In the genomic region with DNA sequence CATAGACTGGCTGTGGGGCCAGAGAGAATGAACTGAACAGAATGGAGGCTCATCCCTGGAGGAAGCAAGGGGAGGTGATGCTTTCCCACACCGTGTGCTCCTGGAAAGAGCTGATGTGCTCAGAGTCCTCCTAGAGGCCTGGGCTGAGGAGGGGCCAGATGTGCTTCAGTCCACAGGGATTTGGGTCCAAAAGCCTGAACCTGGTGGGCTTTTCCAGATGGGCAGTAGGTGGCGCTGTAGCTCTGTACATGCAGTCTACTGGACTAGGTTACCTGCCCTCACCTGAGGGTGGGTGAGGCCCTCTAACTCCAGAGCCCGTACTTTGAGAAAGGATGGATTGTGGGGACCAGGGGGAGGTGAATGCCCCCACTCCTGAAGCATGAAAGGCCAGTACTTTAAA, we compare ENCODE assay signal across 8 mouse cellular contexts. TPM values are rescaled to one million over a fixed set of nuclear protein-coding genes. Genes with fewer than 3 reads are reported as not detected.
DNase-seq lines count a peak whose midpoint lies in the region; ATAC-seq and TF ChIP-seq lines count a peak whose summit lies in the region.

No protein-coding gene starts in this region.

- no peak overlapping the region for H3K9ac ChIP-seq in intestine, postnatal 0 days (ENCODE audit: low read depth, low read length)
- no peak overlapping the region for H3K9ac ChIP-seq in liver, embryonic 14.5 days (replicated peaks)

- H3K27ac ChIP-seq in gastrocnemius, adult 2 months, result no peak overlapping the region
- no peak overlapping the region for H3K27ac ChIP-seq in intestine, postnatal 0 days (ENCODE audit: low read depth, low read length)
- no peak overlapping the region for H3K27ac ChIP-seq in liver, embryonic 14.5 days

- H3K4me3 ChIP-seq in gastrocnemius, adult 2 months, result no peak overlapping the region
- no peak overlapping the region for H3K4me3 ChIP-seq in intestine, postnatal 0 days (ENCODE audit: low read depth, low read length)
- no peak overlapping the region for H3K4me3 ChIP-seq in liver, embryonic 14.5 days (ENCODE audit: insufficient read depth in 1 of 2, low read depth in 2 of 2, low read length in 2 of 2)

- H3K9me3 ChIP-seq in intestine, postnatal 0 days (ENCODE audit: control insufficient read depth), result no peaks in the 10 kb centered on the region
- no peaks in the 10 kb centered on the region for H3K9me3 ChIP-seq in liver, embryonic 14.5 days (ENCODE audit: control insufficient read depth, low read length)

- DNase-seq in ovary, postnatal 10 days (ENCODE audit: low spot score), result peak; percentile 32
- no peak for DNase-seq in ovary, adult 18-20 months (ENCODE audit: low spot score)
- DNase-seq in gastrocnemius, adult 2 months, result peak; percentile 72
- peak; percentile 4 to 11 (median 9) for DNase-seq in liver, embryonic 14.5 days (ENCODE audit: low read depth in 3 of 3, low spot score in 3 of 3)
- peak; percentile 68 for DNase-seq in retina, postnatal 1 day
- DNase-seq in urinary bladder, postnatal 14 days (ENCODE audit: low spot score), result peak; percentile 70

- no peaks in the 10 kb centered on the region for H3K36me3 ChIP-seq in intestine, postnatal 0 days (ENCODE audit: control insufficient read depth, insufficient read depth)
- H3K36me3 ChIP-seq in liver, embryonic 14.5 days (replicated peaks; ENCODE audit: control insufficient read depth, insufficient read depth, low read depth), result no peaks in the 10 kb centered on the region

- no peak for TF ChIP-seq EP300 in liver, embryonic 14.5 days (IDR thresholded peaks at IDR 0.05; ENCODE audit: low read depth)

- no peaks in the 10 kb centered on the region for H3K27me3 ChIP-seq in intestine, postnatal 0 days (replicated peaks; ENCODE audit: control insufficient read depth, insufficient read depth, low read length)
- H3K27me3 ChIP-seq in liver, embryonic 14.5 days (ENCODE audit: control insufficient read depth, insufficient read depth, low read length), result no peaks in the 10 kb centered on the region; the same call in 1 of the 2 replicates

- WGBS in intestine, postnatal 0 days, result 0% methylated on average over 3 of the region's 3 CpGs
- 6% methylated on average over 3 of the region's 3 CpGs for WGBS in liver, embryonic 14.5 days (ENCODE audit: insufficient replicate concordance)

- no peak overlapping the region for H3K4me2 ChIP-seq in intestine, postnatal 0 days (replicated peaks; ENCODE audit: low read depth)
- H3K4me2 ChIP-seq in liver, embryonic 14.5 days (ENCODE audit: low read depth), result no peak overlapping the region

- peak; percentile 94; the same call in 1 of the 2 replicates for TF ChIP-seq CTCF in gastrocnemius, adult 2 months (IDR thresholded peaks at IDR 0.05)
- peak; percentile 95 for TF ChIP-seq CTCF in intestine, postnatal 0 days (IDR thresholded peaks at IDR 0.05; ENCODE audit: low read depth)
- peak; percentile 83 for TF ChIP-seq CTCF in liver, embryonic 14.5 days (IDR thresholded peaks at IDR 0.05; ENCODE audit: low read depth)

- ATAC-seq in cerebellum, adult (ENCODE audit: insufficient number of reproducible peaks, low FRiP score, low TSS enrichment), result peak; percentile 52; the same call in 1 of the 2 replicates
- ATAC-seq in intestine, postnatal 0 days, result peak; percentile 33; the same call in 1 of the 2 replicates
- no peak for ATAC-seq in liver, embryonic 14.5 days (ENCODE audit: insufficient read depth)

- intact Hi-C loops in gastrocnemius, adult 2 months (cut with DNase I), result loop anchor here (1.0 to 10.0 kb wide), 4 partner anchors 36 to 401 kb away; a partner anchor contains a TSS

- H3K4me1 ChIP-seq in intestine, postnatal 0 days (replicated peaks; ENCODE audit: control insufficient read depth, insufficient read depth, low read length), result no peaks in the 10 kb centered on the region
- no peaks in the 10 kb centered on the region for H3K4me1 ChIP-seq in liver, embryonic 14.5 days (replicated peaks; ENCODE audit: control insufficient read depth in 2 of 2, insufficient read depth in 2 of 2, low read length in 1 of 2)

RNA-seq across cellular contexts. Expression of a gene that starts 40.4 kb away (rescaled TPM):
- 100 to 1,000 TPM; 118 to 136 TPM for total RNA-seq in gastrocnemius, adult 2 months (2021)
- 21.8 and 24.6 TPM in 2 replicates for polyA plus RNA-seq in intestine, postnatal 0 days (2015; fragmentation: Nextera tagmentation; extraction: Ambion mirVana)
- polyA plus RNA-seq in liver, embryonic 14.5 days (2012; rRNA removed), result 5.4 and 9.5 TPM in 2 replicates
- 13.6 and 13.8 TPM in 2 replicates for polyA plus RNA-seq in liver, embryonic 14.5 days (2014; fragmentation: Nextera tagmentation; extraction: Ambion mirVana)
